Mouse (Mus musculus): ENCODE results near the gene Afap1l2. TPM values are rescaled to one million over a fixed set of nuclear protein-coding genes. Genes with fewer than 3 reads are reported as not detected.

The Afap1l2 gene
- polyA plus RNA-seq, 2 experiments, result 6.8 TPM

DNA sequence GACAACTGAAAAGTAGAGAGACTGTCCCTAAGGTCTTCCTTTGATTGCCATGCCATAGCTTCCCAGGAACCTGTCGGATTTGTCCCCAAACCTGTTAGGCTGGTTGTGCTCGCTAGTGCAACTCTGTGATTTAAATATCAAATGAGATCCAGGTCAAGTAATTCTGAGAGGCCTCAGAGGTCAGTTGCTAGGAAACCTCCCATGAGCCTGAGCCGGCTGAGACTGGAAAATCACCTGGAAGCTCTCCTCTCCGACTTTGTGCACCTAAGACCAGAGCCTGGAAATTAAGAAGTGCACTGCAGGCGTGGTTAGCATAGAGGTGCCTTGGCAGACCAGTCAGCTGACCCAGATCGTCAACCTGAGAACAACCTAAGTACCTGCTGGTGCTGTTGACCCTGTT is 92.9 kb downstream of the Afap1l2 start:
- Histone ChIP-seq H3K9ac (ENCODE audit: low read depth, low read length, severe bottlenecking) (no peak overlapping the region), H3K4me1 (ENCODE audit: control insufficient read depth, insufficient read depth, low read length) (0 out of 2 replicates have a peak, but pooled peaks cover 2% of the 10 kb centered on the region), H3K4me2 (replicated peaks; ENCODE audit: low read depth, low read length, severe bottlenecking) (no peak overlapping the region), H3K4me3 (replicated peaks; ENCODE audit: low read length) (no peak overlapping the region), H3K27me3 (ENCODE audit: control insufficient read depth, insufficient read depth, low read length) (no peaks in the 10 kb centered on the region), H3K9me3 (ENCODE audit: control insufficient read depth, low read length) (no peaks in the 10 kb centered on the region), H3K27ac (replicated peaks; ENCODE audit: low read depth, low read length) (no peak overlapping the region), H3K36me3 (ENCODE audit: control insufficient read depth, insufficient read depth, low read length) (no peaks in the 10 kb centered on the region)
- TF ChIP-seq POLR2A (IDR thresholded peaks at IDR 0.05; ENCODE audit: borderline replicate concordance, extremely low read depth, insufficient read depth, insufficient read length), result no peak
- ATAC-seq (ENCODE audit: low FRiP score, low read depth) (no peak), DNase-seq (ENCODE audit: low spot score) (no peak)
- WGBS, result 58% methylated on average over 6 of the region's 6 CpGs

DNA sequence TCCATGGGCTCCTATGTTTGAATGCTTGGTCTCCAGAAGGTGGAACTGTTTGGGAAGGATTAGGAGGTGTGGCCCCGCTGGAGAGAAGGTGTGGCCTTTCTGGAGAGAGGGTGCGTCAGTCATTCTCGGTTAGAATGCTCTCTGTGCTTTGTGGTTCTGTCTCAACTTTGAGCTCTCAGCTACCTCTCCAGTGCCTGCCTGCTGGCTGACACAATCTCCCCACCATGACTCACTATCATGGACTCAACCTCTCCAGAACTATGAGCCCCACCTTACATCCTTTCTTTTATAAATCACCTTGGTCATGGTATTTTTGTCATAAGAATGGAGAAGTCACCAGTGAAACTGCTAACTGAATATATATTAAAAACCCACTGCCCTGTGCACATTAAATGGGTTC is 93.4 kb downstream of the Afap1l2 start:
- Histone ChIP-seq H3K9me3 (ENCODE audit: control insufficient read depth, low read length) (no peaks in the 10 kb centered on the region), H3K4me2 (replicated peaks; ENCODE audit: low read depth, low read length, severe bottlenecking) (no peak overlapping the region), H3K4me3 (replicated peaks; ENCODE audit: low read length) (no peak overlapping the region), H3K4me1 (ENCODE audit: control insufficient read depth, insufficient read depth, low read length) (0 out of 2 replicates have a peak, but pooled peaks cover 2% of the 10 kb centered on the region), H3K36me3 (ENCODE audit: control insufficient read depth, insufficient read depth, low read length) (no peaks in the 10 kb centered on the region), H3K9ac (ENCODE audit: low read depth, low read length, severe bottlenecking) (no peak overlapping the region), H3K27ac (replicated peaks; ENCODE audit: low read depth, low read length) (no peak overlapping the region), H3K27me3 (ENCODE audit: control insufficient read depth, insufficient read depth, low read length) (no peaks in the 10 kb centered on the region)
- no peak for TF ChIP-seq POLR2A (IDR thresholded peaks at IDR 0.05; ENCODE audit: borderline replicate concordance, extremely low read depth, insufficient read depth, insufficient read length)
- WGBS, result 90% methylated on average over 3 of the region's 3 CpGs
- DNase-seq (ENCODE audit: low spot score) (no peak), ATAC-seq (ENCODE audit: low FRiP score, low read depth) (no peak)

DNA sequence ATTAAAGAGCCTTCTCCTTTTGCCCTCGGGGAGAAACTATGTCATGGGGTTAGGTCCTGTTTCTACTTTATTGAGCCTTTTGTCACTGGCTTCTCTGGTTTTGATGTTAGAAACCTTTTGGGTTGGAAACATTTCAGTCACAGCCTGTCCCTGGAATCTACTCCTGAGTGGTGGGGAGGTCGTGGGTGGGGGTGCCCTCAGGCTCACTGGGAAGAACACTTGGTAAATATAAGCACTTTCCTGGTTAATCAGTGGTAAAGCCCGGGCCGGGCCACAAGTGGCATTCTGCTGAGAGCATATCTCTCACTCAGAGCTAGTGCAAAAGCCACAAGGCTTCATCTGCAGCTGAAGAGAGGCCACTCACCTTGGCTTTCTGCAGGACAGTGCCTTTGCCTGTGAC is 94.3 kb downstream of the Afap1l2 start:
- no peak for TF ChIP-seq POLR2A (IDR thresholded peaks at IDR 0.05; ENCODE audit: borderline replicate concordance, extremely low read depth, insufficient read depth, insufficient read length)
- Histone ChIP-seq H3K4me2 (replicated peaks; ENCODE audit: low read depth, low read length, severe bottlenecking) (no peak overlapping the region), H3K4me3 (replicated peaks; ENCODE audit: low read length) (no peak overlapping the region), H3K9me3 (ENCODE audit: control insufficient read depth, low read length) (no peaks in the 10 kb centered on the region), H3K9ac (ENCODE audit: low read depth, low read length, severe bottlenecking) (no peak overlapping the region), H3K27ac (replicated peaks; ENCODE audit: low read depth, low read length) (no peak overlapping the region), H3K27me3 (ENCODE audit: control insufficient read depth, insufficient read depth, low read length) (no peaks in the 10 kb centered on the region), H3K36me3 (ENCODE audit: control insufficient read depth, insufficient read depth, low read length) (no peaks in the 10 kb centered on the region), H3K4me1 (ENCODE audit: control insufficient read depth, insufficient read depth, low read length) (0 out of 2 replicates have a peak, but pooled peaks cover 2% of the 10 kb centered on the region)
- no peak for ATAC-seq (ENCODE audit: low FRiP score, low read depth)
- no peak for DNase-seq (ENCODE audit: low spot score)
- WGBS, result 69% methylated on average over 4 of the region's 4 CpGs

DNA sequence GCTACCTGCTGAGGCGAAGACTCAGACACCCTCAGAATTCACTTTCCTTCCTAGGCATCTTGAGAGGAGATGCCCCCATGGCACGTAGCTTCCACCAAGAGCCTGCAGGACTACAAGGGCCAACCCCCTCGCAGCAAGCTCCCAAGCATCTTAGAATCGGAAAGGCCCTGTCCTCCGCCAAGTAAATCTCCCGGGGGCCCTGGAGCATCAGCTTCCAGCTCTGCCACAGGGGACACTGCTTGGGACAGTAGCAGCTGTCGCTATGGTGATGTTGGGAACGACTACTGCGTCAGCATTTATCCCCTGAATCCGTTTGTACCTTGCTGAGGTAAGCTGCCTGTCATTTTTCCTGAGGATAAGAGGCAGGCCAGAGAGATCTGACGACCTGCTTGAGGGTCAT is 97.5 kb downstream of the Afap1l2 start:
- WGBS, result 67% methylated on average over 11 of the region's 11 CpGs
- TF ChIP-seq POLR2A (IDR thresholded peaks at IDR 0.05; ENCODE audit: borderline replicate concordance, extremely low read depth, insufficient read depth, insufficient read length), result no peak
- Histone ChIP-seq H3K4me2 (replicated peaks; ENCODE audit: low read depth, low read length, severe bottlenecking) (no peak overlapping the region), H3K4me3 (replicated peaks; ENCODE audit: low read length) (no peak overlapping the region), H3K9me3 (ENCODE audit: control insufficient read depth, low read length) (no peaks in the 10 kb centered on the region), H3K36me3 (ENCODE audit: control insufficient read depth, insufficient read depth, low read length) (no peaks in the 10 kb centered on the region), H3K9ac (ENCODE audit: low read depth, low read length, severe bottlenecking) (no peak overlapping the region), H3K4me1 (ENCODE audit: control insufficient read depth, insufficient read depth, low read length) (0 out of 2 replicates have a peak, but pooled peaks cover 2% of the 10 kb centered on the region), H3K27me3 (ENCODE audit: control insufficient read depth, insufficient read depth, low read length) (no peaks in the 10 kb centered on the region), H3K27ac (replicated peaks; ENCODE audit: low read depth, low read length) (no peak overlapping the region)
- DNase-seq (ENCODE audit: low spot score) (no peak), ATAC-seq (ENCODE audit: low FRiP score, low read depth) (no peak)

DNA sequence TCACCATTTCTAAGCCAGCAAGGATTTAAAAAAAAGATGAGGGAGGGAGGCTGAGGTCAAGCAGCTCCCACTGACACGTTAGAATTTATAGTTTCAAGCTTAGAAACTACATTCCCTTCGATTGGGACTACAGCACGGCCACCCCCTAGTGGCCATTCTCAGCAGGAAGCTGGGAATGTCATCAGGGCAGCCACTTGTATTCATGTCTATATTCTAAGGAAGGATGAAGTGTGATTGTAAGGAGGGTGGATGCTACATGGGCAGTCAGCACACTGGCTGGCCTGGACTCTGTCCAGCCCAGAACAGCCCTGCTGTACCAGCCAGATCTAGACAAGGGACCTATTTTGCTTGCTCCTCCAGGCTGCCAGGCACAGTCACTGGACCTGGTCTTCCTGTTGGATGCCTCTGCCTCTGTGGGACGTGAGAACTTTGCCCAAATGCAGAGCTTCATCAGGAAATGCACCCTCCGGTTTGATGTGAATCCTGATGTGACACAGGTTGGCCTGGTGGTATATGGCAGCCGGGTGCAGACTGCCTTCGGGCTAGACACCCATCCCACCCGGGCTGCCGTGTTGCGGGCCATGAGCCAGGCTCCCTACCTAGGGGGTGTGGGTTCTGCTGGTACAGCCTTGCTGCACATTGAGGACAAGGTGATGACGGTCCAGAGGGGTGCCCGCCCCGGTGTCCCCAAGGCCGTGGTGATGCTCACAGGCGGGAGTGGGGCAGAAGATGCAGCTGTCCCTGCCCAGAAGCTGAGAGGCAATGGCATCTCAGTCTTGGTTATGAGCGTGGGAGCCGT is 99.4 kb downstream of the Afap1l2 start:
- Histone ChIP-seq H3K4me2 (replicated peaks; ENCODE audit: low read depth, low read length, severe bottlenecking) (no peak overlapping the region), H3K27ac (replicated peaks; ENCODE audit: low read depth, low read length) (no peak overlapping the region), H3K36me3 (ENCODE audit: control insufficient read depth, insufficient read depth, low read length) (no peaks in the 10 kb centered on the region), H3K9ac (ENCODE audit: low read depth, low read length, severe bottlenecking) (no peak overlapping the region), H3K4me3 (replicated peaks; ENCODE audit: low read length) (no peak overlapping the region), H3K4me1 (ENCODE audit: control insufficient read depth, insufficient read depth, low read length) (0 out of 2 replicates have a peak, but pooled peaks cover 2% of the 10 kb centered on the region), H3K27me3 (ENCODE audit: control insufficient read depth, insufficient read depth, low read length) (no peaks in the 10 kb centered on the region), H3K9me3 (ENCODE audit: control insufficient read depth, low read length) (no peaks in the 10 kb centered on the region)
- peak; percentile 83 for DNase-seq (ENCODE audit: low spot score)
- TF ChIP-seq POLR2A (IDR thresholded peaks at IDR 0.05; ENCODE audit: borderline replicate concordance, extremely low read depth, insufficient read depth, insufficient read length), result no peak
- ATAC-seq (ENCODE audit: low FRiP score, low read depth), result no peak; the same call in 1 of the 2 replicates
- 76% methylated on average over 17 of the region's 17 CpGs for WGBS
